ENCODE assay signal across 9 mouse cellular contexts in genomic region chr15:78205192-78205591, GRCm38 (mm10). TPM values are rescaled to one million over a fixed set of nuclear protein-coding genes. Genes with fewer than 3 reads are reported as not detected.
A peak's percentile ranks its signal among the peaks of the same experiment; 100 is the strongest.
DNase-seq lines count a peak whose midpoint lies in the region; ATAC-seq lines count a peak whose summit lies in the region.
"Had no signal": no experiment of that assay in that cellular context is flagged by ENCODE, and none has a peak within 500 bp of the region (broad histone marks: within the 10 kb centered on the region; RNA-seq: fewer than 3 reads in every experiment).

No protein-coding gene starts in this region.

- H3K9me3 ChIP-seq in megakaryocyte, embryonic 14.5 days: peaks cover 28% of the 10 kb centered on the region
- no peaks in the 10 kb centered on the region for H3K9me3 ChIP-seq in hindbrain, embryonic 16.5 days (ENCODE audit: control insufficient read depth, low read length)

- peak overlapping the region; percentile 29 for H3K4me3 ChIP-seq in megakaryocyte, embryonic 14.5 days (replicated peaks)
- no peak overlapping the region for H3K4me3 ChIP-seq in hindbrain, embryonic 16.5 days (ENCODE audit: low read length)

- no peak overlapping the region for H3K27ac ChIP-seq in hindbrain, embryonic 16.5 days (ENCODE audit: low read depth, low read length)

- WGBS in hindbrain, embryonic 16.5 days: 44% methylated on average over 3 of the region's 3 CpGs

- ATAC-seq in megakaryocyte, adult 5-6 weeks (ENCODE audit: poor library complexity, severe bottlenecking): no peak
- ATAC-seq in hindbrain, embryonic 16.5 days: peak; percentile 30; the same call in 1 of the 2 replicates

- peaks cover 28% of the 10 kb centered on the region for H3K4me1 ChIP-seq in megakaryocyte, embryonic 14.5 days
- H3K4me1 ChIP-seq in hindbrain, embryonic 16.5 days (ENCODE audit: control insufficient read depth, insufficient read depth, low read depth, low read length): peaks cover 10% of the 10 kb centered on the region

- DNase-seq in cerebellum, postnatal 10 days: peak; percentile 74 to 87
- no peak for DNase-seq in cerebellum, adult 11 months
- peak; percentile 50 for DNase-seq in embryo, embryonic 10 days (ENCODE audit: low spot score)
- DNase-seq in right cerebral cortex, postnatal 14 days: peak; percentile 40
- no peak for DNase-seq in frontal cortex, postnatal 10 days (ENCODE audit: low spot score in 2 of 2)

- H3K4me2 ChIP-seq in hindbrain, embryonic 16.5 days (ENCODE audit: low read length): no peak overlapping the region

- H3K36me3 ChIP-seq in megakaryocyte, embryonic 14.5 days (replicated peaks; ENCODE audit: low read length): no peaks in the 10 kb centered on the region
- H3K36me3 ChIP-seq in hindbrain, embryonic 16.5 days (ENCODE audit: control insufficient read depth, insufficient read depth, low read length): no peaks in the 10 kb centered on the region

- H3K9ac ChIP-seq in hindbrain, embryonic 16.5 days (ENCODE audit: low read depth, low read length): no peak overlapping the region

- H3K27me3 ChIP-seq in megakaryocyte, embryonic 14.5 days (replicated peaks): peaks cover 76% of the 10 kb centered on the region
- H3K27me3 ChIP-seq in hindbrain, embryonic 16.5 days (replicated peaks; ENCODE audit: control insufficient read depth, insufficient read depth, low read length): peaks cover 7% of the 10 kb centered on the region

RNA-seq across cellular contexts. Expression of gene Pvalb, which starts 1.0 kb away (rescaled TPM):
- polyA plus RNA-seq in megakaryocyte, embryonic 14.5 days (2012; ENCODE audit: insufficient read depth, low replicate concordance): not detected in 2 replicates
- not detected in 2 replicates for total RNA-seq in megakaryocyte, adult 5-6 weeks (2015)
- not detected in 2 replicates for total RNA-seq in megakaryocyte, adult 5-6 weeks (2017)
- 5.8 and 7.0 TPM in 2 replicates for polyA plus RNA-seq in hindbrain, embryonic 16.5 days (2015; fragmentation: Nextera tagmentation; extraction: Ambion mirVana)
- polyA plus RNA-seq: liver, embryonic 16.5 days had no signal

RNA-seq across cellular contexts. Expression of gene Ift27, which starts 31.3 kb away (rescaled TPM):
- polyA plus RNA-seq in megakaryocyte, embryonic 14.5 days (2012; ENCODE audit: insufficient read depth, low replicate concordance): 132 and 388 TPM in 2 replicates
- total RNA-seq in megakaryocyte, adult 5-6 weeks (2015): 24.1 and 24.9 TPM in 2 replicates
- 6.5 and 10.8 TPM in 2 replicates for total RNA-seq in megakaryocyte, adult 5-6 weeks (2017)
- 108 and 111 TPM in 2 replicates for polyA plus RNA-seq in hindbrain, embryonic 16.5 days (2015; fragmentation: Nextera tagmentation; extraction: Ambion mirVana)

RNA-seq across cellular contexts. Expression of gene Ncf4, which starts 39.4 kb away (rescaled TPM):
- 31.4 and 83.6 TPM in 2 replicates for polyA plus RNA-seq in megakaryocyte, embryonic 14.5 days (2012; ENCODE audit: insufficient read depth, low replicate concordance)
- total RNA-seq in megakaryocyte, adult 5-6 weeks (2015): 367 and 392 TPM in 2 replicates
- 250 and 266 TPM in 2 replicates for total RNA-seq in megakaryocyte, adult 5-6 weeks (2017)
- 1.2 and 1.6 TPM in 2 replicates for polyA plus RNA-seq in hindbrain, embryonic 16.5 days (2015; fragmentation: Nextera tagmentation; extraction: Ambion mirVana)

Comparison
In these comparisons a context has a peak if more than half of its experiments do, and no peak if none do; other contexts are left out.
1. DNase-seq: peak in cerebellum, postnatal 10 days (2 of 2), embryo, embryonic 10 days (single experiment) and right cerebral cortex, postnatal 14 days (single experiment); none in cerebellum, adult 11 months (single experiment) and frontal cortex, postnatal 10 days (0 of 2).
2. RNA of gene Ncf4, which starts 39.4 kb away (polyA plus RNA-seq): 31.4 to 83.6 TPM in megakaryocyte, embryonic 14.5 days; 1.2 to 1.6 TPM in hindbrain, embryonic 16.5 days; every median in the first group is over 10 times any median in the second.